Mouse (Mus musculus): ENCODE results near the gene Kras.

GRCm38 (mm10) chr6:145242521-145242920 lies 7.5 kb downstream of the Kras start:
- TF ChIP-seq TAL1 (IDR thresholded peaks at IDR 0.05; ENCODE audit: low read length) (no peak), GATA1 (IDR thresholded peaks at IDR 0.05; ENCODE audit: low read length) (no peak)
